Mouse (Mus musculus): ENCODE measurements around the gene Pax2. TPM values are rescaled to one million over a fixed set of nuclear protein-coding genes. Genes with fewer than 3 reads are reported as not detected.

Gene Pax2
- total RNA-seq, 1 experiment: not detected

DNA sequence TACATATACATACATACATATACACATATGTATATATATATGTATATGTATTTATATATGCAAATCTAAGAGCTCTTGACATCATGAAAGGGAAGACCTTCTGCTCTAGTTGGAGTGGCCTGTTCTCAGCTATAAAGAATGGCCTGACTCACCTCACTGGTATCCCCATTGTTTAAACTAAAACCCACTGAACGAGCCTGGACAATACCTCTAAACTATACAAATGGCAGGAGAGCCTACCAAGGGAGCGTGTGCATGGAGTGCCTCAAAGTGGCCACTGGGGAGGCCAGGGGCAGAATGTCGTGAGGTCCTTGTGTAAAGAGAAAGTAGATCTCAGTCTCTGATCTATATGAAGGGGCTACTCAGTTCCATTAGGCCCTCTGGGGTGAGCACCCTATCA lies 26.1 kb downstream of the Pax2 start:
- no peak for TF ChIP-seq HCFC1 (IDR thresholded peaks at IDR 0.05; ENCODE audit: borderline replicate concordance, insufficient read depth, low read length)
- in situ Hi-C loops (cut with MboI; ENCODE audit: low sequenced_read_pairs in 2 of 2, unreplicated experiment in 2 of 2): no loop called here

DNA sequence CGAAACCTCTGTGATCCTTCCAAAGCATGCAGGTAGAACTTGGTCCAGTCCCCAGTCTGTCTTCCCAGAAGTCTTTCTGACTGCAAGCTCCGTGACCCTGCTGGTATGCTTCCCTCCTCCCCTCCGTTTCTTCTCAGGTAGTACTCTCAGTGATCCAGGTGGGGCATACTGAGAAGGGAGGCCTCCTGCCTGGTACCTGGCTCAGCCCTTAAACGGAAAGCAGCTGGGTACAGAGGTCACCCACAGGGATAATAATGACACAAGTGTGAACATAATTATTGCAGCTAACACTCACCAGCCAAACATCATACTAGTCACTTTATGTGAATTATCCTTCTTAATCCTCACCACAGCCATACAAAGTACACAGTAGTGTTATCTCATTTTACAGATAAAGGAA lies 28.5 kb downstream of the Pax2 start:
- Histone ChIP-seq H3K27ac (ENCODE audit: insufficient read depth, low read depth, low read length, poor library complexity, severe bottlenecking) (no peak overlapping the region), H3K4me3 (ENCODE audit: insufficient read depth in 1 of 2, low read depth in 1 of 2, low read length in 2 of 2, poor library complexity in 1 of 2, severe bottlenecking in 1 of 2) (no peak overlapping the region), H3K9me3 (ENCODE audit: control insufficient read depth, insufficient read depth, low read depth, low read length) (no peaks in the 10 kb centered on the region), H3K9ac (ENCODE audit: insufficient read depth, low read depth, low read length, poor library complexity, severe bottlenecking) (no peak overlapping the region), H3K4me1 (ENCODE audit: control insufficient read depth in 2 of 2, insufficient read depth in 2 of 2, low read length in 2 of 2, poor library complexity in 1 of 2) (no peaks in the 10 kb centered on the region), H3K36me3 (ENCODE audit: control insufficient read depth, insufficient read depth, low read length, poor library complexity, severe bottlenecking) (no peaks in the 10 kb centered on the region)
- DNase-seq (ENCODE audit: low read depth, low spot score): no peak
- no peak for TF ChIP-seq ZNF384 (IDR thresholded peaks at IDR 0.05; ENCODE audit: low read depth, low read length)
- TF ChIP-seq MAFK (IDR thresholded peaks at IDR 0.05; ENCODE audit: insufficient read depth, low read depth, low read length): no peak
- no peak for TF ChIP-seq CHD2 (IDR thresholded peaks at IDR 0.05; ENCODE audit: low read depth, low read length)
- in situ Hi-C loops (cut with MboI; ENCODE audit: low sequenced_read_pairs in 2 of 2, unreplicated experiment in 2 of 2): no loop called here

More for the DNA sequence above, 26.1 kb downstream of the Pax2 start:
- Histone ChIP-seq H3K36me3 (ENCODE audit: control insufficient read depth, insufficient read depth, low read length, poor library complexity, severe bottlenecking) (no peaks in the 10 kb centered on the region), H3K9me3 (ENCODE audit: control insufficient read depth, insufficient read depth, low read depth, low read length) (no peaks in the 10 kb centered on the region), H3K4me1 (ENCODE audit: control insufficient read depth in 2 of 2, insufficient read depth in 2 of 2, low read length in 2 of 2, poor library complexity in 1 of 2) (no peaks in the 10 kb centered on the region), H3K4me3 (ENCODE audit: insufficient read depth in 1 of 2, low read depth in 1 of 2, low read length in 2 of 2, poor library complexity in 1 of 2, severe bottlenecking in 1 of 2) (no peak overlapping the region), H3K27ac (ENCODE audit: insufficient read depth, low read depth, low read length, poor library complexity, severe bottlenecking) (no peak overlapping the region), H3K9ac (ENCODE audit: insufficient read depth, low read depth, low read length, poor library complexity, severe bottlenecking) (no peak overlapping the region)
- no peak for DNase-seq (ENCODE audit: low read depth, low spot score)

GRCm38 (mm10) chr19:44788488-44788887 lies 32.6 kb downstream of the Pax2 start:
- Histone ChIP-seq H3K4me1 (ENCODE audit: control insufficient read depth in 2 of 2, insufficient read depth in 2 of 2, low read length in 2 of 2, poor library complexity in 1 of 2) (no peaks in the 10 kb centered on the region), H3K36me3 (ENCODE audit: control insufficient read depth, insufficient read depth, low read length, poor library complexity, severe bottlenecking) (no peaks in the 10 kb centered on the region), H3K27ac (ENCODE audit: insufficient read depth, low read depth, low read length, poor library complexity, severe bottlenecking) (no peak overlapping the region), H3K9ac (ENCODE audit: insufficient read depth, low read depth, low read length, poor library complexity, severe bottlenecking) (no peak overlapping the region), H3K9me3 (ENCODE audit: control insufficient read depth, insufficient read depth, low read depth, low read length) (no peaks in the 10 kb centered on the region), H3K4me3 (ENCODE audit: insufficient read depth in 1 of 2, low read depth in 1 of 2, low read length in 2 of 2, poor library complexity in 1 of 2, severe bottlenecking in 1 of 2) (no peak overlapping the region)
- no peak for DNase-seq (ENCODE audit: low read depth, low spot score)
- in situ Hi-C loops (cut with MboI; ENCODE audit: low sequenced_read_pairs in 2 of 2, unreplicated experiment in 2 of 2): no loop called here
- no peak for TF ChIP-seq MAFK (IDR thresholded peaks at IDR 0.05; ENCODE audit: insufficient read depth, low read depth, low read length)
- no peak for TF ChIP-seq HCFC1 (IDR thresholded peaks at IDR 0.05; ENCODE audit: borderline replicate concordance, insufficient read depth, low read length)
- TF ChIP-seq ZNF384 (IDR thresholded peaks at IDR 0.05; ENCODE audit: low read depth, low read length): no peak
- TF ChIP-seq ZC3H11A (IDR thresholded peaks at IDR 0.05; ENCODE audit: borderline replicate concordance, low read depth, low read length): no peak
- TF ChIP-seq CHD2 (IDR thresholded peaks at IDR 0.05; ENCODE audit: low read depth, low read length): no peak

DNA sequence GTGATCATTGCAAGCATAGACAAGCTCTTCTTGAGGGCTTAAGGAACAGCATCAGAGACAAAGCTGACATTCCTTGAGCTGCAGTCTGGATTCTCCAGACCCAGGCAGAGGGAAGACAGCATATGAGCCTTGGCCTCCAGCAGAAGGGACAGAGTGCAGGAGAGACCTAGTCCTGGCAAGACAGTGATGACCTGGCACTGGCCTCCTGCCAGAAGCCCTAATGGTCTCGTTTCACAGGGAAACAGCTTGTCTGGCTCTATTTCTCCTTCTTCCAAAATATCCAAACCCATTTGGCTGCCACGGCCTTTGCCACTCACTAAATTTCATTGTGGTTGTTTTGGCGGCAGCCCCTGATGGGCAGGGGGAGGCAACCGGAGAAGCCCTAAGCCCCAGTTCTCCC lies 36.1 kb downstream of the Pax2 start:
- H3K4me3 ChIP-seq (ENCODE audit: insufficient read depth in 1 of 2, low read depth in 1 of 2, low read length in 2 of 2, poor library complexity in 1 of 2, severe bottlenecking in 1 of 2): no peak overlapping the region
- in situ Hi-C loops (cut with MboI; ENCODE audit: low sequenced_read_pairs in 2 of 2, unreplicated experiment in 2 of 2): no loop called here
- H3K36me3 ChIP-seq (ENCODE audit: control insufficient read depth, insufficient read depth, low read length, poor library complexity, severe bottlenecking): no peaks in the 10 kb centered on the region
- H3K4me1 ChIP-seq (ENCODE audit: control insufficient read depth in 2 of 2, insufficient read depth in 2 of 2, low read length in 2 of 2, poor library complexity in 1 of 2): no peaks in the 10 kb centered on the region
- H3K9ac ChIP-seq (ENCODE audit: insufficient read depth, low read depth, low read length, poor library complexity, severe bottlenecking): no peak overlapping the region
- no peaks in the 10 kb centered on the region for H3K9me3 ChIP-seq (ENCODE audit: control insufficient read depth, insufficient read depth, low read depth, low read length)
- no peak overlapping the region for H3K27ac ChIP-seq (ENCODE audit: insufficient read depth, low read depth, low read length, poor library complexity, severe bottlenecking)
- TF ChIP-seq ZNF384 (IDR thresholded peaks at IDR 0.05; ENCODE audit: low read depth, low read length): no peak
- no peak for TF ChIP-seq HCFC1 (IDR thresholded peaks at IDR 0.05; ENCODE audit: borderline replicate concordance, insufficient read depth, low read length)
- TF ChIP-seq ZC3H11A (IDR thresholded peaks at IDR 0.05; ENCODE audit: borderline replicate concordance, low read depth, low read length): no peak
- DNase-seq (ENCODE audit: low read depth, low spot score): no peak

DNA sequence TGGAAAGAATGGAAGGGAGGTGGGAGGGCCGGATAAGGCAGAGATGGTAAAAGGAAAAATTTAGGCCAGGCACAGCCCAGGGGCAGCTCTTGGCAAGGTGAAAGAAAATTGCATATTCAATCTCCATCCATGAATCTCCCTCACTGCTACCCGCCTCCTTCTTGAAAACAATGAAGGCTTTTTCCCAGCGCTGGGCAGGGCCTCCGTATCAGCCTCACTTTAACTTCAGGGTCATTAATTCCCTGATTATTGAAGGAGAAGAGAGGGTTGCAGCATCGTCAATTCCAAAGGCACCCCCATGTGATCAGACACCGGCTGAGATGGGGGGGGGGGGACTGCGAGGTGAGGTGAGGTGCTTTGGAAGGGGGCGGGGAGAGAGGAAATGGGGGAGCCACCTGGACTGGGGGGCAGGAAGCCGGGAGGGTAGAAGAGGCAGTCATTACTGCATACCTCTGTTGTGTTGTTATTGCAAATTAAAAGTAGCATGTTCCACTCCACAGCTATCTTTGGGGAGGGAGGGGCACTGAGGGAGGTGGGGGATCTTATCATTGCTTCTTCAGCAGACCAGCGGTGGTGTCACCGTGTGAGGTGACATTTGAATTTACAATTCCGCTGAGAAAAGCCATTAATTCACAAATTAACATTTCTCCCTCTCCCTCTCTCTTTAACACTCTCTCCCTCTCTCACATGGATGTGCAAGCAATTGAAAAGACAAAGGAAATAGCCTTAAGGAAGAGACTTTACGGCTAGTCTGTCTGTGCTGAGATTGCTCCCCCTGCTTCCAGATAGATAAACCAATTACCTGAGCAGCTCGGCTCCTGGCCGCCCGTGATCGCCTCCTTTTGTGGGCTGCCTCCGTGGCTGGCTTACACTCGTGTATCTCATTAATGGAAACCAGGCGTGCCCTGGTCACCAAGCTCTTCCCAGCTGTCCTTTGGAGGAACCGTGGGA lies 41.5 kb downstream of the Pax2 start:
- DNase-seq (ENCODE audit: low read depth, low spot score): no peak
- H3K4me1 ChIP-seq (ENCODE audit: control insufficient read depth in 2 of 2, insufficient read depth in 2 of 2, low read length in 2 of 2, poor library complexity in 1 of 2): peaks cover 0 to 7% of the 10 kb centered on the region in 2 experiments; a peak in 2 of 4 replicates

More for the DNA sequence above, 41.5 kb downstream of the Pax2 start:
- H3K36me3 ChIP-seq (ENCODE audit: control insufficient read depth, insufficient read depth, low read length, poor library complexity, severe bottlenecking): no peaks in the 10 kb centered on the region
- no peak overlapping the region for H3K4me3 ChIP-seq (ENCODE audit: insufficient read depth in 1 of 2, low read depth in 1 of 2, low read length in 2 of 2, poor library complexity in 1 of 2, severe bottlenecking in 1 of 2)
- no peaks in the 10 kb centered on the region for H3K9me3 ChIP-seq (ENCODE audit: control insufficient read depth, insufficient read depth, low read depth, low read length)
- no peak for TF ChIP-seq CHD2 (IDR thresholded peaks at IDR 0.05; ENCODE audit: low read depth, low read length)
- in situ Hi-C loops (cut with MboI; ENCODE audit: low sequenced_read_pairs in 2 of 2, unreplicated experiment in 2 of 2): no loop called here
- H3K9ac ChIP-seq (ENCODE audit: insufficient read depth, low read depth, low read length, poor library complexity, severe bottlenecking): no peak overlapping the region
- H3K27ac ChIP-seq (ENCODE audit: insufficient read depth, low read depth, low read length, poor library complexity, severe bottlenecking): no peak overlapping the region
